Comparison of ENCODE assay signal across 7 mouse cellular contexts in genomic region chr4:132079555-132080275, GRCm38 (mm10). TPM values are rescaled to one million over a fixed set of nuclear protein-coding genes. Genes with fewer than 3 reads are reported as not detected.
A peak's percentile ranks its signal among the peaks of the same experiment; 100 is the strongest.
DNase-seq lines count a peak whose midpoint lies in the region; ATAC-seq and TF ChIP-seq lines count a peak whose summit lies in the region.

No protein-coding gene starts in this region.

- H3K36me3 ChIP-seq in ES-E14 (ENCODE audit: control insufficient read depth, insufficient read depth, low read length, poor library complexity, severe bottlenecking): no peaks in the 10 kb centered on the region
- no peaks in the 10 kb centered on the region for H3K36me3 ChIP-seq in heart, embryonic 12.5 days

- H3K4me1 ChIP-seq in ES-E14 (ENCODE audit: control insufficient read depth in 2 of 2, insufficient read depth in 2 of 2, low read length in 2 of 2, poor library complexity in 1 of 2): peaks cover 4 to 5% of the 10 kb centered on the region in 2 experiments; a peak in 2 of 4 replicates
- H3K4me1 ChIP-seq in heart, embryonic 12.5 days (replicated peaks): peaks cover 45% of the 10 kb centered on the region

- H3K27ac ChIP-seq in ES-E14 (ENCODE audit: insufficient read depth, low read depth, low read length, poor library complexity, severe bottlenecking): no peak overlapping the region
- H3K27ac ChIP-seq in heart, embryonic 12.5 days (ENCODE audit: poor library complexity, severe bottlenecking): no peak overlapping the region

- no peak overlapping the region for H3K4me3 ChIP-seq in ES-E14 (ENCODE audit: insufficient read depth in 1 of 2, low read depth in 1 of 2, low read length in 2 of 2, poor library complexity in 1 of 2, severe bottlenecking in 1 of 2)
- H3K4me3 ChIP-seq in heart, embryonic 12.5 days: no peak overlapping the region

- no peak overlapping the region for H3K9ac ChIP-seq in ES-E14 (ENCODE audit: insufficient read depth, low read depth, low read length, poor library complexity, severe bottlenecking)
- no peak overlapping the region for H3K9ac ChIP-seq in heart, embryonic 12.5 days

- 11% methylated on average over 19 of the region's 19 CpGs for WGBS in heart, embryonic 12.5 days

- H3K9me3 ChIP-seq in ES-E14 (ENCODE audit: control insufficient read depth, insufficient read depth, low read depth, low read length): no peaks in the 10 kb centered on the region
- H3K9me3 ChIP-seq in heart, embryonic 12.5 days (replicated peaks): no peaks in the 10 kb centered on the region

- H3K27me3 ChIP-seq in heart, embryonic 12.5 days (replicated peaks): no peaks in the 10 kb centered on the region

- in situ Hi-C loops in ES-E14 (cut with MboI; ENCODE audit: low sequenced_read_pairs in 2 of 2, unreplicated experiment in 2 of 2): loop anchor here in 1 of 2 experiments (10.0 kb wide), 1 partner anchor 105 kb away; no protein-coding TSS in a partner anchor

- DNase-seq in A20 (ENCODE audit: low read depth, low spot score): peak; percentile 75
- peak; percentile 59 for DNase-seq in ES-E14 (ENCODE audit: low read depth, low spot score)
- DNase-seq in cerebellum, adult 9-11 months: peak; percentile 72
- peak; percentile 24 for DNase-seq in layer of hippocampus, adult 9-11 months
- peak; percentile 73 for DNase-seq in lung, postnatal 25 days (ENCODE audit: low spot score)
- peak; percentile 47 for DNase-seq in skeletal muscle tissue, adult 2 months (ENCODE audit: low read depth, low spot score)

- ATAC-seq in heart, embryonic 12.5 days (ENCODE audit: insufficient number of reproducible peaks, low FRiP score): no peak

- H3K4me2 ChIP-seq in heart, embryonic 12.5 days: peak overlapping the region; percentile 43

TF ChIP-seq in ES-E14, 5 proteins besides CTCF, POLR2A, EP300 and RAD21:
- TF ChIP-seq ZC3H11A (IDR thresholded peaks at IDR 0.05; ENCODE audit: borderline replicate concordance, low read depth, low read length) (peak; percentile 66; the same call in 1 of the 2 replicates), CHD2 (IDR thresholded peaks at IDR 0.05; ENCODE audit: low read depth, low read length) (no peak), HCFC1 (IDR thresholded peaks at IDR 0.05; ENCODE audit: borderline replicate concordance, insufficient read depth, low read length) (no peak), ZNF384 (IDR thresholded peaks at IDR 0.05; ENCODE audit: low read depth, low read length) (peak; percentile 97)

RNA-seq across cellular contexts. Expression of gene Epb41, which starts 4.6 kb away (rescaled TPM):
- 16.3 and 19.5 TPM in 2 replicates for total RNA-seq in ES-E14 (2012; rRNA removed)
- polyA plus RNA-seq in heart, embryonic 12.5 days (2016; fragmentation: Nextera tagmentation; extraction: Ambion mirVana): 97.6 and 102 TPM in 2 replicates

RNA-seq across cellular contexts. Expression of gene Gm10300, which starts 5.2 kb away (rescaled TPM):
- total RNA-seq in ES-E14 (2012; rRNA removed): 0.11 TPM in 1 of 2 replicates, not detected in the other
- polyA plus RNA-seq in heart, embryonic 12.5 days (2016; fragmentation: Nextera tagmentation; extraction: Ambion mirVana): 0.15 and 0.28 TPM in 2 replicates

Comparison
In these comparisons a context has a peak if more than half of its experiments do, and no peak if none do; other contexts are left out.
1. DNase-seq: peak in every context shown above with its lines; median percentile 75 in A20; 73 in lung, postnatal 25 days; 72 in cerebellum, adult 9-11 months; 59 in ES-E14; 47 in skeletal muscle tissue, adult 2 months; 24 in layer of hippocampus, adult 9-11 months.